In the genomic region with DNA sequence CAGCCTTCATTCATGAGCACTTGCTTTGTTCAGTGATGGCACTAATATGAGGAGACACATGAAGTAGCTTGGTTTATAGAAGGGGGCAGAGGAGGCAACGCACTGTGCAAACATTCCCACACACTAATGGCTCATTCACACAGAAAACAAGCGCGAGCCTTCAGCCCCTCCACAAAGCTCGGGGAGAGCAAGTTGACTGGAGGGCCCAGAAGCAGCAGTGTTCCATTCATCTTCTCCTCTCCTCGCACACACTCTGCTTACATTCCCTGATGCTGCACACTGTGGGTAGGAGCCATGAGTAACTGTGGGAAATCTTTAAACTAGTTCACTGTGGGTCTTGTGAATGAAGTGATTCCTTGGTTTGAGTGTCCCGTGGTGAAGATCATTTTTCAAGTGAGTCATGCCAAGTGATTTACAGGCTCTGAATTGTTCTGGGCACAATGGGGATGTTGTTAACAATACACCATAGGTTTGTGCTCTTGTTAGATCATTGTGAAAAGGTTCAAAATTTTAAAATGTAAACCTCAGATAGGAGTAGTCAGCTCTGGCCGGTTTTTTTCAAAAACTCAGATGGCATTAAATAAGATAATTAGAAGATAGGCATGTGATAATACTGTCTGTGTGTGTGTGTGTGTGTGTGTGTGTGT, we compare ENCODE assay signal across 13 mouse cellular contexts.
A peak's percentile ranks its signal among the peaks of the same experiment; 100 is the strongest.
DNase-seq lines count a peak whose midpoint lies in the region; ATAC-seq and TF ChIP-seq lines count a peak whose summit lies in the region.
"Had no signal": no experiment of that assay in that cellular context is flagged by ENCODE, and none has a peak within 500 bp of the region (broad histone marks: within the 10 kb centered on the region; RNA-seq: fewer than 3 reads in every experiment).

No protein-coding gene starts in this region.

- no peak overlapping the region for H3K4me3 ChIP-seq in layer of hippocampus, adult 2 months
- no peak overlapping the region for H3K4me3 ChIP-seq in forebrain, embryonic 12.5 days (replicated peaks)
- no peak overlapping the region for H3K4me3 ChIP-seq in neural tube, embryonic 14.5 days (ENCODE audit: low read depth, low read length)

- ATAC-seq in forebrain, embryonic 12.5 days (ENCODE audit: low FRiP score) = peak; percentile 81
- peak; percentile 83; the same call in 1 of the 2 replicates for ATAC-seq in neural tube, embryonic 14.5 days (ENCODE audit: low read depth)
- no peak for ATAC-seq in granulocyte monocyte progenitor cell, adult 5-6 weeks (replicated peaks; ENCODE audit: poor library complexity, severe bottlenecking)

- no peaks in the 10 kb centered on the region for H3K36me3 ChIP-seq in forebrain, embryonic 12.5 days (replicated peaks)
- no peaks in the 10 kb centered on the region for H3K36me3 ChIP-seq in neural tube, embryonic 14.5 days (ENCODE audit: control insufficient read depth, insufficient read depth, low read length)

- H3K27ac ChIP-seq in layer of hippocampus, adult 2 months = peak overlapping the region; percentile 46
- peak overlapping the region; percentile 31; the same call in 1 of the 2 replicates for H3K27ac ChIP-seq in forebrain, embryonic 12.5 days
- no peak overlapping the region for H3K27ac ChIP-seq in neural tube, embryonic 14.5 days (ENCODE audit: low read depth, low read length)

- H3K9ac ChIP-seq in forebrain, embryonic 12.5 days = no peak overlapping the region
- no peak overlapping the region for H3K9ac ChIP-seq in neural tube, embryonic 14.5 days (replicated peaks; ENCODE audit: low read depth, low read length)

- 17% methylated on average over 7 of the region's 7 CpGs for WGBS in forebrain, embryonic 12.5 days
- 6% methylated on average over 7 of the region's 7 CpGs for WGBS in neural tube, embryonic 14.5 days

- no peaks in the 10 kb centered on the region for H3K27me3 ChIP-seq in forebrain, embryonic 12.5 days
- no peaks in the 10 kb centered on the region for H3K27me3 ChIP-seq in neural tube, embryonic 14.5 days (ENCODE audit: control insufficient read depth, insufficient read depth, low read length)

- H3K4me2 ChIP-seq in forebrain, embryonic 12.5 days = peak overlapping the region; percentile 4; the same call in 1 of the 2 replicates
- H3K4me2 ChIP-seq in neural tube, embryonic 14.5 days (ENCODE audit: low read depth, low read length) = no peak overlapping the region

- H3K4me1 ChIP-seq in forebrain, embryonic 12.5 days = peaks cover 12% of the 10 kb centered on the region
- H3K4me1 ChIP-seq in neural tube, embryonic 14.5 days (ENCODE audit: control insufficient read depth, insufficient read depth, low read length) = no peaks in the 10 kb centered on the region

- TF ChIP-seq CTCF in layer of hippocampus, adult 2 months (conservative IDR thresholded peaks at IDR 0.05) = no peak

- no peaks in the 10 kb centered on the region for H3K9me3 ChIP-seq in forebrain, embryonic 12.5 days
- H3K9me3 ChIP-seq in neural tube, embryonic 14.5 days (ENCODE audit: control insufficient read depth, low read length) = no peaks in the 10 kb centered on the region

- DNase-seq in layer of hippocampus, adult 2 months (ENCODE audit: low spot score in 2 of 2) = no peak
- DNase-seq in layer of hippocampus, postnatal 36 days = no peak
- DNase-seq in mesoderm, embryonic 11.5 days (ENCODE audit: low read depth, low spot score) = peak; percentile 74
- no peak for DNase-seq in thymus, postnatal 14 days
- no peak for DNase-seq in spleen, adult 12 weeks (ENCODE audit: low spot score)
- DNase-seq: adrenal gland, postnatal 25 days; B cell, adult 2 months; cerebellum, adult 18-20 months; liver; right cerebral cortex, adult 18-20 months had no signal
